Mouse (Mus musculus): ENCODE measurements around the gene Bcas1.

Bcas1 gene

GRCm38 (mm10) chr2:170310310-170310987, 117.2 kb downstream of the Bcas1 start:
- no peak for DNase-seq (ENCODE audit: low read depth, low spot score)

GRCm38 (mm10) chr2:170308966-170309365, 118.7 kb downstream of the Bcas1 start:
- DNase-seq (ENCODE audit: low read depth, low spot score), result no peak

- DNase-seq (ENCODE audit: low read depth, low spot score), result no peak
Measured at GRCm38 (mm10) chr2:170308033-170308820, 119.4 kb downstream of the Bcas1 start.

GRCm38 (mm10) chr2:170307589-170308021, 120.0 kb downstream of the Bcas1 start:
- DNase-seq (ENCODE audit: low read depth, low spot score), result no peak

GRCm38 (mm10) chr2:170306637-170307320, 120.9 kb downstream of the Bcas1 start:
- DNase-seq (ENCODE audit: low read depth, low spot score), result no peak

GRCm38 (mm10) chr2:170304766-170305165, 122.9 kb downstream of the Bcas1 start:
- DNase-seq (ENCODE audit: low read depth, low spot score), result no peak

- DNase-seq (ENCODE audit: low read depth, low spot score), result no peak
Measured at GRCm38 (mm10) chr2:170303595-170303994, 124.0 kb downstream of the Bcas1 start.

GRCm38 (mm10) chr2:170302825-170303224, 124.8 kb downstream of the Bcas1 start:
- no peak for DNase-seq (ENCODE audit: low read depth, low spot score)
